Mouse (Mus musculus) MEL-GATA-1-ER (cell line): Measurements from ENCODE around the gene Olfr360.
"Not testable (repeated sequence)": the region's sequence is repeated elsewhere in the genome, so short reads cannot be mapped to it uniquely, and the experiment has no call there.

ENCODE experiments used
- DNase-seq: peaks from one replicate; pipeline ENCODE4 v3.0.0-alpha.2; 2012; ENCODE audit warnings: low read depth; ENCODE audit errors: extremely low read depth

Olfr360 gene

DNA sequence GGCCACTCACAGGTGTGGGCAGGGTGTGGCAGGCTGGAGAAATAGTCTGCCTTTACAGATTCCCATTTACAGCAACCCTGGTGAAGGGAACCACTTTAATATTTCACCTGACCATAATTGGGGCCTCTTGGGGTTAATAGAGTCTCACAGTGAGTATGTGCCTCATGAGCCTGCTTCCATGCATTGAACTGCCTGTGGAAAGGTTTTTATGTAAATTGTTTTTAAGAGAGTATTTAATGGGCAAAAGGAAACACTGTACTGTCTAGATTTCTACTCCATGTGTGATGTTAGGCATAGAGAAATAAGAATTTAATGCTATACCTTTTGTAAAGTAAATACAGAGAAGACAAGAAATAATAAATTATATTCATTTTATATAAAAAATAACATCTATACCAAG is at the start of gene Olfr360:
Gene Olfr360, plus strand, starts transcription at position 301 of the 400 bp plus-strand sequence.
- no peak for DNase-seq

DNA sequence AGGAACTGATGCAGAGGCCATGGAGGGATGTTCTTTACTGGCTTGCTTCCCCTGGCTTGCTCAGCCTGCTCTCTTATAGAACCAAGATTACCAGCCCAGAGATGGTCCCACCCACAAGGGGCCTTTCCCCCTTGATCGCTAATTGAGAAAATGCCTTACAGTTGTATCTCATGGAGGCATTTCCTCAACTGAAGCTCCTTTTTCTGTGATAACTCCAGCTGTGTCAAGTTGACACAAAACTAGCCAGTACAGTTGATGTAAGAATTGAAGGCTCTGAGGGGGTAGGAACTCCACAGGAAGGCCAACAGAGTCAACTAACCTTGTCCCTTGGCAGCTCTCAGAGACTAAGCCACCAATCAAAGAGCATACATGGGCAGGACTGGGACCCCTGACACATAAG is 23.6 kb downstream of the Olfr360 start, which contains the start of gene Olfr361:
Gene Olfr361, minus strand, starts transcription at position 101 of the 400 bp plus-strand sequence.
- DNase-seq = not testable (repeated sequence)

DNA sequence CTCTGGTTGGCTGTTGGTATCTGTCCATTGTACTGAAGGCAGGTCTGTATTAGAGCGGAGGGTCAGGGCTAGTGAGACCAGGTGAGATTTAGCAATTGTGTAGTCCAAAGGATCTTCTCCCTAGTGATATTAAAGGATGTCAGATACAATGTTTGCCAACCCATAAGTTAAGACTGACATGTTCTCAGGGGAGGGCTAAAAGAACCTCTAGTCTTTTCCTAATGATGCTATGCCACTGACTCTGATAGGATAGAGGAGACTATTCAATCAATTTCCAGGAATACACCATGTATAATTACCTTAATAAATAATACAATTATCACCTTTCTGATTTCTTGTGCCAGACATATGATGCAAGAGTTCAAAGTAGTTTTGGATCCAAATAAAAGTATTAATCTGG is 52.3 kb downstream of the Olfr360 start, which contains the start of gene Olfr362:
Gene Olfr362, minus strand, starts transcription at position 101 of the 400 bp plus-strand sequence.
- no peak for DNase-seq
